Mouse (Mus musculus): ENCODE measurements around the gene Armh4. TPM values are rescaled to one million over a fixed set of nuclear protein-coding genes. Genes with fewer than 3 reads are reported as not detected.

Armh4 gene
- polyA plus RNA-seq, 1 experiment from 2014 or later = 0.78 TPM

GRCm38 (mm10) chr14:49723361-49724054 lies 59.7 kb downstream of the Armh4 start:
- no peaks in the 10 kb centered on the region for H3K36me3 ChIP-seq (replicated peaks)
- H3K27me3 ChIP-seq = no peaks in the 10 kb centered on the region
- no peak overlapping the region for H3K4me3 ChIP-seq (replicated peaks)
- H3K9me3 ChIP-seq (replicated peaks) = no peaks in the 10 kb centered on the region
- H3K4me1 ChIP-seq (replicated peaks) = no peaks in the 10 kb centered on the region
- ATAC-seq (ENCODE audit: insufficient read depth) = no peak
- no peak overlapping the region for H3K9ac ChIP-seq
- H3K27ac ChIP-seq (replicated peaks) = no peak overlapping the region
- WGBS (ENCODE audit: insufficient replicate concordance) = 24% methylated on average over 4 of the region's 4 CpGs
- no peak overlapping the region for H3K4me2 ChIP-seq

DNA sequence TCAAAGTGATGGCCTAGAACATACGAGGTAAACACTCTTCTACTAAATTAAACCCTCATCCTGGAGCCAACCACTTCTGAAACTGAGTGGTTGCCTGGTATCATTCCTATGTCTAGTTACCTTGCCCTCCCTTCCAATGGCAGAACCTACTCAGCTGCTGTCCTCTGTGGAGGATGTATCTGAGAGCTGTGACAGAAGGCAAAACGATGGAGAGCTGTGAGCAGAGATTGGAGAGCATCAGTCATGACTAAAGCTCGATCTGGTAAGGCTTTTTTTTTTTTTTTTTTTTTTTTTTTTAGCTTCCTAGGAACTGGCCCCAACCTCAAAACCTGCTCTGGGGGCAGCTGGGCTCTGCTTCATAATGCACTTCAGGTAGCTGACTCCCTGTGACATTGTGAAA lies 60.4 kb downstream of the Armh4 start:
- Histone ChIP-seq H3K27me3 (no peaks in the 10 kb centered on the region), H3K9me3 (replicated peaks) (no peaks in the 10 kb centered on the region), H3K36me3 (replicated peaks) (no peaks in the 10 kb centered on the region), H3K4me2 (no peak overlapping the region), H3K4me3 (replicated peaks) (no peak overlapping the region), H3K9ac (no peak overlapping the region), H3K27ac (replicated peaks) (no peak overlapping the region), H3K4me1 (replicated peaks) (no peaks in the 10 kb centered on the region)
- WGBS (ENCODE audit: insufficient replicate concordance) = 17% methylated on average over 3 of the region's 3 CpGs
- ATAC-seq (ENCODE audit: insufficient read depth) = no peak

DNA sequence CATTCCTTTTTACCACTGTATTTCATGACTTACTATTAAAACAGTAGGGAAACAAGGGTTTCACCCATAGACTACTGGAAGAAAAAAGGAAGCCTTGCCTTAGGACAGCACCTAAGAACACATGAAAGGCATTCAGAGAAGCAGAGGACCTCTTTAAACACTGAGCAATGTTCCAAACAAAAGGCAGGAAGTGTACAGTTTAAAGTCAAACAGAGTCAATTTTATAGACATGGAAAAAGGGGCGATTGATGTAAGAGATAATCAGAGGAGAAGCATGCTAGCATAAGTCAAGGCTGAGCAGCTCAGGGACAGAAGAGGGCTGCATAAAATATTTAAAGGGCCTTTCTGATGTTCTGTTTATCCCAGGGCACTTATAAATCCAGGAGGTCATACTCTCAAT lies 61.9 kb downstream of the Armh4 start:
- Histone ChIP-seq H3K27ac (replicated peaks) (no peak overlapping the region), H3K4me1 (replicated peaks) (no peaks in the 10 kb centered on the region), H3K4me3 (replicated peaks) (no peak overlapping the region), H3K9me3 (replicated peaks) (no peaks in the 10 kb centered on the region), H3K9ac (no peak overlapping the region), H3K27me3 (no peaks in the 10 kb centered on the region), H3K36me3 (replicated peaks) (no peaks in the 10 kb centered on the region), H3K4me2 (no peak overlapping the region)
- no peak for ATAC-seq (ENCODE audit: insufficient read depth)
- 38% methylated on average over 1 of the region's 1 CpGs for WGBS (ENCODE audit: insufficient replicate concordance)

- H3K9ac ChIP-seq = no peak overlapping the region
- no peaks in the 10 kb centered on the region for H3K27me3 ChIP-seq
- H3K4me2 ChIP-seq = no peak overlapping the region
- H3K36me3 ChIP-seq (replicated peaks) = no peaks in the 10 kb centered on the region
- no peaks in the 10 kb centered on the region for H3K4me1 ChIP-seq (replicated peaks)
- H3K4me3 ChIP-seq (replicated peaks) = no peak overlapping the region
- no peak for ATAC-seq (ENCODE audit: insufficient read depth)
- H3K9me3 ChIP-seq (replicated peaks) = no peaks in the 10 kb centered on the region
- no peak overlapping the region for H3K27ac ChIP-seq (replicated peaks)
Observed at GRCm38 (mm10) chr14:49719678-49720077, 63.5 kb downstream of the Armh4 start.

- Histone ChIP-seq H3K27me3 (no peaks in the 10 kb centered on the region), H3K27ac (replicated peaks) (no peak overlapping the region), H3K4me2 (no peak overlapping the region), H3K9me3 (replicated peaks) (no peaks in the 10 kb centered on the region), H3K4me1 (replicated peaks) (no peaks in the 10 kb centered on the region), H3K36me3 (replicated peaks) (no peaks in the 10 kb centered on the region), H3K4me3 (replicated peaks) (no peak overlapping the region), H3K9ac (no peak overlapping the region)
- 29% methylated on average over 3 of the region's 3 CpGs for WGBS (ENCODE audit: insufficient replicate concordance)
- no peak for ATAC-seq (ENCODE audit: insufficient read depth)
Observed at GRCm38 (mm10) chr14:49711016-49711415, 72.2 kb downstream of the Armh4 start.

- peak; percentile 77 for ATAC-seq (ENCODE audit: insufficient read depth)
- Histone ChIP-seq H3K4me2 (no peak overlapping the region), H3K9ac (no peak overlapping the region), H3K27ac (replicated peaks) (no peak overlapping the region; the same call in 1 of the 2 replicates), H3K4me3 (replicated peaks) (no peak overlapping the region), H3K27me3 (no peaks in the 10 kb centered on the region), H3K9me3 (replicated peaks) (no peaks in the 10 kb centered on the region), H3K36me3 (replicated peaks) (no peaks in the 10 kb centered on the region), H3K4me1 (replicated peaks) (no peaks in the 10 kb centered on the region)
- 40% methylated on average over 3 of the region's 3 CpGs for WGBS (ENCODE audit: insufficient replicate concordance)
Observed at GRCm38 (mm10) chr14:49703432-49704200, 79.6 kb downstream of the Armh4 start.

DNA sequence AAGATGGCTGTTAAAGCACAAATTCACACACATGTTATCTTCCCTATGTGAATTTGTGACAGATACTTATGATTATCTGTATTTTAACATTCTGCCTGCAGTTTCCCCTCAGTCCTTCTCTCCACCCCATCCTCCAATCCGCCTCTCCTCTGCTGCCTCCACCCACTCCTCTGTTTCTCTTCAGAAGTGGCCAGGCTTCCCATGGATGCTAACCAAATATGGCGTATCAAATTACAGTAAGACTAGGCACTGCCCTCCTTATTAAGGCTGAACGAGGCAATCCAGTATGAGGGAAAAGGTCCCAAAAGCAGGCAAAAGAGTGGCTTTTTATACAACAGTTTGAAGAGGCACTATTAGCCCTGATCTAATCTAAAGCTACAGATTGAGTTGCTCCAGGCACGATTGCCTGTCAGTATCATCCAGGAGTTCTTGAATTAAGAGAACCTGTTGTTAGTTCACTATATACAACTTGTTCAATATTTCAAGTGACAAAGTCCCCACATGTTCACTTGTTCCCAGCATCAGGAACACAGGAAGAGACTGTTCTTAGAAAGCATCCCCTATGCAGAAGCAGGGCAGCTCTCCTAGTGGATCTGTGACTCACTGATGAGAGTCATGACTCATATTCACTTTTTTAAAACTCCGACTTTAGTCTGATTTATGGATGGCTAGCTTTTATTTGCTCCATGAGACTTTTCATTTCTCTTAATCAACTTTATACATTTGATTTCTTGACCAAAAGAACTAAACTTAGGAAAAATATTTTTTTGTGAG lies 103.5 kb downstream of the Armh4 start:
- Histone ChIP-seq H3K4me3 (replicated peaks) (no peak overlapping the region), H3K36me3 (replicated peaks) (no peaks in the 10 kb centered on the region), H3K27ac (replicated peaks) (no peak overlapping the region), H3K9me3 (replicated peaks) (no peaks in the 10 kb centered on the region), H3K4me2 (no peak overlapping the region), H3K4me1 (replicated peaks) (no peaks in the 10 kb centered on the region), H3K27me3 (no peaks in the 10 kb centered on the region), H3K9ac (no peak overlapping the region)
- 48% methylated on average over 5 of the region's 5 CpGs for WGBS (ENCODE audit: insufficient replicate concordance)
- no peak for ATAC-seq (ENCODE audit: insufficient read depth)

- no peaks in the 10 kb centered on the region for H3K4me1 ChIP-seq (replicated peaks)
- ATAC-seq (ENCODE audit: insufficient read depth) = no peak
- H3K27me3 ChIP-seq = no peaks in the 10 kb centered on the region
- no peaks in the 10 kb centered on the region for H3K36me3 ChIP-seq (replicated peaks)
- no peak overlapping the region for H3K27ac ChIP-seq (replicated peaks)
- H3K9ac ChIP-seq = no peak overlapping the region
- 56% methylated on average over 2 of the region's 2 CpGs for whole genome bisulfite sequencing (ENCODE audit: insufficient replicate concordance)
- H3K9me3 ChIP-seq (replicated peaks) = no peaks in the 10 kb centered on the region
- H3K4me2 ChIP-seq = no peak overlapping the region
- no peak overlapping the region for H3K4me3 ChIP-seq (replicated peaks)
Observed at GRCm38 (mm10) chr14:49676580-49676979, 106.6 kb downstream of the Armh4 start.

GRCm38 (mm10) chr14:49660444-49660843 lies 122.7 kb downstream of the Armh4 start:
- H3K4me3 ChIP-seq (replicated peaks) = no peak overlapping the region
- ATAC-seq (ENCODE audit: insufficient read depth) = no peak

DNA sequence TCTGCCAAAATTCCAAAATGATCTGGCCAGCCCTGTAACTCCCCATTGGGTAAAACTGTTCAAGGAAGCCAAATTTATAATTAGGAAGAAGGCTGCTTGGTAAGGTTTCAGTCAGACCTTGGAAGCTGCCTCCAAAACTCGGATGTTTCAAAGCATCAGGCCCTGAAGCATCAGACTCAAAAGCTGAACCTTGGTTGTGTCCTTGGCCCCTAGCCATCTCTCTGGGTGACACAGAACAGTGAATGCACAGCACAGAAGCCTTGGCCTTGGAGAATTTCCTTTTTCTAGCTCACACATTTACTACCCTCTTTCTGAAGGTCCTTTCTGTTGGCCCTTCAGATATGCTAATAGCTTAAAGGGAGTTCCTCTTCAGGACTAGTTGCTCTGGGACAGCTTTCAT lies 134.0 kb downstream of the Armh4 start:
- no peak for ATAC-seq (ENCODE audit: insufficient read depth)
- H3K4me2 ChIP-seq = no peak overlapping the region
- no peaks in the 10 kb centered on the region for H3K36me3 ChIP-seq (replicated peaks)
- no peak overlapping the region for H3K4me3 ChIP-seq (replicated peaks)
- H3K27me3 ChIP-seq = no peaks in the 10 kb centered on the region
- no peaks in the 10 kb centered on the region for H3K9me3 ChIP-seq (replicated peaks)
- no peak overlapping the region for H3K9ac ChIP-seq
- no peaks in the 10 kb centered on the region for H3K4me1 ChIP-seq (replicated peaks)
- WGBS (ENCODE audit: insufficient replicate concordance) = 41% methylated on average over 1 of the region's 1 CpGs
- no peak overlapping the region for H3K27ac ChIP-seq (replicated peaks)

More at GRCm38 (mm10) chr14:49660444-49660843, 122.7 kb downstream of the Armh4 start:
- no peaks in the 10 kb centered on the region for H3K27me3 ChIP-seq
- WGBS (ENCODE audit: insufficient replicate concordance) = 39% methylated on average over 4 of the region's 4 CpGs
- H3K9me3 ChIP-seq (replicated peaks) = no peaks in the 10 kb centered on the region
- no peak overlapping the region for H3K9ac ChIP-seq
- no peak overlapping the region for H3K27ac ChIP-seq (replicated peaks)
- no peaks in the 10 kb centered on the region for H3K4me1 ChIP-seq (replicated peaks)
- no peak overlapping the region for H3K4me2 ChIP-seq
- no peaks in the 10 kb centered on the region for H3K36me3 ChIP-seq (replicated peaks)

- 43% methylated on average over 1 of the region's 1 CpGs for WGBS (ENCODE audit: insufficient replicate concordance)
- Histone ChIP-seq H3K9me3 (replicated peaks) (no peaks in the 10 kb centered on the region), H3K36me3 (replicated peaks) (no peaks in the 10 kb centered on the region), H3K27me3 (no peaks in the 10 kb centered on the region), H3K9ac (no peak overlapping the region), H3K4me2 (no peak overlapping the region), H3K27ac (replicated peaks) (no peak overlapping the region), H3K4me3 (replicated peaks) (no peak overlapping the region), H3K4me1 (replicated peaks) (no peaks in the 10 kb centered on the region)
- no peak for ATAC-seq (ENCODE audit: insufficient read depth)
Observed at GRCm38 (mm10) chr14:49637422-49637821, 145.8 kb downstream of the Armh4 start.
